Mouse (Mus musculus) brain, adult 2 months (tissue): ENCODE measurements around the gene Kansl2.
A peak's percentile ranks its signal among the peaks of the same experiment; 100 is the strongest.
"Not testable (repeated sequence)": the region's sequence is repeated elsewhere in the genome, so short reads cannot be mapped to it uniquely, and the experiment has no call there.

Experiments
- DNase-seq: peaks from one replicate; pipeline ENCODE4 v3.0.0; 2011; ENCODE audit warnings: low read depth, low spot score

The Kansl2 gene

DNA sequence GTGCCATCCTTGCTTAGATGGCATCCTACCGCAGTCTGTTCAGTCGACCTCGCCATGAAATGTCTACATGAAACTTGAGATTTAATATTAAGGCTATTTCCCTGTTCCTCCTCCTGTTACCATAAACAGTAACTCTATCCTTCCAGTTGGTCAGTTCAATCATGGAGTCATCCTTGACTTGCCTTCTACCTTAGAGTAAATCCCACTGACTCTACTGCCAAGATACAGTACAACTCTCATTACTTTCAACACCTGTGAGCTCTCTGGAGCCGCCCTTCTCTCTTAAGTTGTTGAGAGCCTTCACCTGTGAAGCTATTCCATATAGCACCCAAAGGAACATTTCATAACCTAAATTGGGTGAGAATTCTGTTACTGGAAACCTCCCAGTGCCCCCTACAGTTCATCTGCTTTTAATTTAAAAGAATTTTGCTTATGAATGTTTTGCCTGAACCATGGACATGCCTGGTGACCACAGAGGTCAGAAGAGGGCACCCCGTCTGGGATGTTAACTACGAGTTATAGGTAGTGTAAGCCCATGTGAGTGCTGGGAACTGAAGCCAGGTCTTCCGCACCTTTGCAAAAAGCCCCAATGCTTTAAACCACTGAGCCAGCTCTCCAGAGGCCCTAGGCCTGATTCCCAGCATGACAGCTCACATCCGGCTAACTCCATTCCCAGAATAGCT lies 2.9 kb upstream of the Kansl2 start:
- no peak for DNase-seq

DNA sequence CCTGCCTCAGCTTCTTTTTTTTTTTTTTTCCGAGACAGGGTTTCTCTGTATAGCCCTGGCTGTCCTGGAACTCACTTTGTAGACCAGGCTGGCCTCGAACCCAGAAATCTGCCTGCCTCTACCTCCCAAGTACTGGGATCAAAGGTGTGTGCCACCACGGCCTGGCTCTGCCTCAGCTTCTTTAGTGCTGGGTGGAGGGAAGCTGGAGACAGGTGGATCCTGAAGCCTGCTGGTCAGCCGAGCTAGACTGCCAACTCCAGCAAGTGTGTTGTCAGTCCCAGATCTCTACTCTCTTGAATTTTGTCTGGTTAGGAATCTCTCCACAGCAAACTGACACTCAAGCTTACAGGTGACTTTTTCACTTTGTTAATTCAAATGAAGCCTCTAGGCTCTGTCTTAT lies 1.9 kb upstream of the Kansl2 start:
- DNase-seq: no peak

DNA sequence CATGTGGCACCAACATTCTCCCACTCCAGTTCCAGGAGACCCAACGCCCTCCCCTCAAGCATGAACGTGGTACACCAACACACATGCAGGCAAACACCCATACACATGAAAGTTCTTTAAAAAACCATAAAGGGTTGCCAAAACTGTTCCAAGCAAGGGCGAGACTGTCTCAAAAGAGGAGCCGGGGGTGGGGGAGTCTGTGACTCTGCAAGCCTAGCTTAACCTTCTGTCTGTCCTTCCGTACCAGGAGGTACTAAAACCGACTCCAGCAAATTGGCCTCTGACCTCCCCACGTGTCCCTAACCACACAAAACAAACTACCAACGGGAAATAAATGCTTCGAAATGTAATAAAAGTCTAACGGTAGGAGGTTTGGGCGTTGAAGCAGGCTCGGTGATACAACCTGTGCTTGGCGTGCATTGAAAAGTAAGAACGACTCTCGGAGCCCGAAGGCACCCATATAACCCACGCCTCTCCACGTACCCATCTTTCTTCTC lies 981 bp downstream of the Kansl2 start:
- DNase-seq: no peak

DNA sequence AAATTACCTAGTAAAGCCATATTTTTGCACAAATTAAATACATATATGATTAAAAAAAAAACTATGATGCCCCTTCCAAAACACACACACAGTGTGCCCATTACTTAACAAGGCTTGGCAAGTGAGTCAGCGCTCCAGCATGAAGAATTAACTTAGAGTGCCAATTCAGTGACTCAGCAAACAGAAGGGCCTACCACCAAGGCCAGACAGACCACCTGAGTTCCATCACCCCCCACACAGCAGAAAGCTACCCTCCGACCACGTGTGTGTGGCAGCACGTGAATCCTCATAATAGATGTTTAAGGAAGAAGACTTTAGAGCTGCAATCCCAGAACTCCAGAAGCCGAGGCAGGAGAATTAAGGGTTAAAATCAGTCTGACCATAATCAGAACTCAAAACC lies 1.8 kb downstream of the Kansl2 start:
- DNase-seq: peak; percentile 73

DNA sequence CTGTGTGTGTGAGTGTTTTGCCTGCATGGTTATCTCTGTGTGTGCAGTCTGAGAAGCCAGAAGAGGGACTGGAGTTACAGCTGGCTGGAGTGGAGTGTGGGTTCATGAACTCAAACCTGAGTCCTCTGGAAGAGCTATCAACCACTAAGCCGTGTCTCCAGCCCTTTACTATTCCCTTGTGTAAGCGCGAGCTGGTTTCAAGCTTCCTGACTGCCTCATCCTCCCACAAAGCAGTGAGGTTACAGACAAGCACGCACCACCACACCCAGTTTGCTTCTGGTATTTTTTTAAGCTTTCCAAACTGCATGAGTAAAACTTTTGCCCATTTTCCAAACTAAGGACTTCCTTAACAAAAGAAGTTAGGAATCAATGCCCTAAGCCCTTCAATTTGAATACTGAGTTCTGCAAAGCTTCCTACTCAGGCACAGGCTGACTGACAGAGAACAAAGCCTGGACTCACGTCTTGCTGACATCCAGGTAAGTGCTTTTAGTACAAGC lies 5.9 kb downstream of the Kansl2 start:
- DNase-seq: no peak

DNA sequence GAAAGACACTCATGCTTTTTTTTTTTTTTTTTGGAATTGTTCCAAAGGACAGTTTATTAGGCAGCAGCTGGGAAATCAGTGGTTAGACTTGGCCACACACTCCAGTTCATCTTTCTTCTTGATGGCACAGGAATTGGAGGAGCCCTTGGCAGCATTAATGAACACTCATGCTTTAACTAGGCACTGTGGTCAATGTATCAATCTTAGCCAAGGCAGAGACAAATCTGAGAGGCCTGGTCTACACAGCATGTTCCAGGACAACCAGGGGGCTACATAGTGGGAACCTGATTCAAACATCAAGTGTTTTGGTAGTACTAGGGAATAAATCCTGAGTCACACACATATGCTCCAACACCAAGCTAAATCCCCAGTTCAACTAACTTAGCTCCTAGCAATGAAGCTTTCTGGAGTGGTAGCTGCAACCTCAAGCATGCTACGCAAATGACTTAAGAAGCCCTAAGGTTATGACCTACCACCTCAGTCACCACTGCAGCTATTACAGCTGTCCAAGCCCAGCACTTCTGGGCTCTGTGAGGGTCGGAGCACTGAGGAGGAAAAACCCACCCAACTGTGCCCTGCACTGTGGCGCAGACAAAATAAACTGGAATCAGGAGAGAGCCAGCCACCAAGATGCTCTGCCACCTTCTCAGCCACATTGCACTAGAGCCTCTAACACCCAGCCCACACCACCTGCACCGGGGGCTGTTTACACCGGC lies 6.8 kb downstream of the Kansl2 start:
- no peak for DNase-seq

DNA sequence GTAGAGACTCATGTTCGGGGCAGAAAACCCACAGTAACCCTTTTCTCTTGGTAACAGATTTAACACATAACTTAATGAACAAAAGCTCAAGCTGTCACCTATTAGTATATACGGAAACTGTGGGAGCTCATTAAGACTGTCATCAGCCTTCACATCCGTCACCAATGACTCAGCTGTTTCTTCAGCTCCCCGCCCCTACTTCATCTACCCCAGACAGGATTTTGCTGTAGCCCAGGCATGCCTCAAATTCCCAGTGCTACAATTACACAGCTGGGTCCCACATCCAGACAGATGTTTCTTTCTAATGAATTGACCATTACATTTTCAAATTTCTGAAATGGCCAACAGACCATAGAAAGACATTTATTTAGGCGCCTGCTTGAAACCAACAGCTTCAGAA lies 8.0 kb downstream of the Kansl2 start:
- peak; percentile 61 for DNase-seq

DNA sequence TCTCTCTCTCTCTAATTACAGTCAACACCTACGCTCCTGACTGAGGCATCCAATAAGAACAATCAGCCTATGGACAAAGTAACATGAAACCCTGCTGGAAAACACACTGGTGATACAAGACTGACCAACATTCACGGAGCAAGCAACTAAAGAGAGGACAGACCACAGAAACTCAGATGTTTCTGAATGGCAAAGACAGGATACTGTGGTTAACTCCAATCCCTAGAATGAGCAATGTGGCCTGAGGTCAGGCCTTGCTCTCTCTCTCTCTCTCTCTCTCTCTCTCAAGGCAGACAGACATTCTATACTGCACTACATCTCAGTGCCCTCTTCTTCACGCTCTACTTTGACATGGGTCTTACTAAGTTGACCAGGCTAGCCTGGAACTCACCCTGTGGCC lies 12.8 kb downstream of the Kansl2 start:
- DNase-seq: no peak

DNA sequence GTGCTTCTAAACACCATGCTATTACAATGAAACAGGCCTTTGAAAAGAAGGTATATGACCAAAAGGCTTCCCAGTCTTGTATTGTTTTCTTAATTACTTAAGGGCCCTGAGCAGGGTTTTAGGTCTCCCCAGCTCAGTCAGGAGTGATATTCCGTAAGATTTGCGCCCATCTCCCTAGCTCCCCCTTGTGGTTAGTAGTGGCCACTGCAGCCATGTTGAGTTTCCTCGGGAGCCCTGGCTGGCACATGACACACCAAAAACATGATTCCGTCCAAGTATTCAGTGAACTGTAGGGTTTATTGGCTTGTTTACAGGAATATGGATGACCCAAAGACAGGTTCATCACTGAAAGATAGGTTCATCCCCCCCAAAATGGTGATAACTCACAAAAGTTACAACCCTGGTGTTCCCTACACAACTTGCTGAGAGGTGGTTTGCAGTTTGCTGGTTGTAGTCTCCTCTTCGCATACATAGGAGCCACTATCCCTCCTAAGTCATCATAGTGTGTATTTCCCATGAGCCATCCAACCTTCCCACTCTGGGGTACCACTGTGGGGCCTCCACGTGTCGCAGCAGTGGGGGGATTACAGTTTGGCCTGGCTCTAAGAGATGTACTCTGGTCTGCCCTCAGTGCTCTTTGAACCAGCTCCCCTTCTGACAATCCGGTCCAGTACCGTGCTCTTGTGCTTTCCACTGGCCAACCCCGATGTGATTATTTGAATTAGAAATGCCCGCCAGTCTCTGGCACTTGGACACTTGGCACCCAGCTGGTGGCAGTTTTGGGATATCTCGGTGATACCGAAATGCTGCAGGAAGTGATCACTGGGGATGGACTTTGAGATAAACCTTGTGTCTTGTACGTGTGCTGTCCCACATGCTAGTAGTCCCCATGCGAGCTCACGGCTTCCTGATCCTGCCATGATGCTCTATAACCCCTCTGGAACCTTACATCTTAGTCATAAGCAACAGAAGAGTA lies 16.4 kb downstream of the Kansl2 start:
- DNase-seq: peak; percentile 63

DNA sequence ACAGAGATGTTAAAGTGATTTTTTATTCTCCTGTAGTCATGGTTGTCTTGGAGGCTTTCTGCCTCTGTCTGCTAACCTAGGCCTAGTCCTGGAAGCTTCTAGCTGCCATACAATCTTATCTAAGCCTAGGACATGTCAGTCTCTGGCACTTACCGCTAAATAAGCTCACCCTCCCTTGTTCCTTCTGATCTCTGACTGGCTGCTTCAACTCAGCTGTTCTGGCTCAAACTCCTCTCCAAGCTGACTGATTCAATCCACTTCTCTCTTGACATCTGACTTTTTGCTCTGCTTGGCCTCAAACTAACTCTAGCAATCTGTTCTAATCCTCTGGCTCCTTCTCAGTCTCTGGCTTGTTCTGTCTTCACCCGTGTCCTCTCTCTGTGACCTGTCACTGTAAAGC lies 19.2 kb downstream of the Kansl2 start:
- DNase-seq: not testable (repeated sequence)

DNA sequence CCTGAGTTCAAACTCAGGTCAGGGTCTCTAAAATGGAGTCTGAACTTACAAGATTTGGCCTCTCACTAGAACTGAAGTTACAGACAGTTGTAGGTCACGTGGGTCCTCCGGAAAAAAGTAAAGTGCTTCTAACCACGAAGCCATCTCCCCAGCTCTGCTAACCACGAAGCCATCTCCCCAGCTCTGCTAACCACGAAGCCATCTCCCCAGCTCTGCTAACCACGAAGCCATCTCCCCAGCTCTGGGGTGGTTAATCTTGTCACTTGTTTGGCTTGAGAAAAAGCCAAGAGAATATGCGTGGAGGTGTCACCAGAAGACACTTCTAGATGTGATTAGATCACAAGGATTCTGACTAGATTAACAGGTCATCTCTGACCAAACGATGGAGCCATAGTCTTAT lies 19.9 kb downstream of the Kansl2 start:
- DNase-seq: no peak

DNA sequence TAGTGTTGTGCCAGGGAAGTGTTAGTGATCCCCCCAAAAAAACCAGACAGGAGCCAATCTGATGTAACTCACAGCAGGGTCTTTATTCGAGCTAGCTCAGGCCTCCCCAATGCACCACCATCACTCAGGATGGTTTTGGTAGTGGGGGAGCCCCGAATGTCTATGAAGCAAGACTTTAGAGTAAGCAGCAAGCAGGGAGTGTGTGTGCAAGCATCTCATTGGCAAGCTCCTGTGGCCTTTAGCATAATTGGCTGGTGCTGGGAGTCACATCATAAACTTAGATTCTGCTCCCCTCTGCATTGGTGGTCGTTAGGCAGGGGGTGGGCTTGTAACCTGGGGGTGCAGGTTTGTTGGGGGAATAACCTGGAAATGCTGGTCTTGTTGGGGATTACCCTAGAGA lies 20.4 kb downstream of the Kansl2 start:
- DNase-seq: not testable (repeated sequence)

DNA sequence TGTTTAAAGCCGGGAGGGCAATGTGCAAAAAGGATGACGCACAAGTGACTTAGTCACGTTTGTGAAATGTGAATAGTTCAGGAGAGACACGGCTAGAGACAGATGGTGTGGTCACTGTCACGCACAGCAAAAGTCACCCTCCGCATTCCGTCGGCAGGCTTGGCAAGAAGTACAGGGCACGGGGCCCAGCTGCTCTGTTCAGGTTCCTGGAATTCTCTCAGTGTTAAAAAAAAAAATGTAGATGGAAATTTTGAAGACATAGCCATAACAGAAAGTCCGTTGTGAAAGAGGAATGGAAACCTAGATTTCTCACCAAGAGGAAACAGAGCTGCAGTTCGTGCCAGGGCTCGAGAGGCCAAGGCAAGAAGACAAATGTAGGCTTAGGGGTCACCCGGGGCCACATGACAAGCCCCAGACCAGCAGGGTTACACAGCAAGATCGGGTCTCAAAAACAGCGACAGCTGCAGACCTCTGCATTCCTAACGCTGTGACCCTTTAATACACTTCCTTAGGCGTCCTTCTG lies 21.2 kb downstream of the Kansl2 start:
- peak; percentile 87 for DNase-seq

DNA sequence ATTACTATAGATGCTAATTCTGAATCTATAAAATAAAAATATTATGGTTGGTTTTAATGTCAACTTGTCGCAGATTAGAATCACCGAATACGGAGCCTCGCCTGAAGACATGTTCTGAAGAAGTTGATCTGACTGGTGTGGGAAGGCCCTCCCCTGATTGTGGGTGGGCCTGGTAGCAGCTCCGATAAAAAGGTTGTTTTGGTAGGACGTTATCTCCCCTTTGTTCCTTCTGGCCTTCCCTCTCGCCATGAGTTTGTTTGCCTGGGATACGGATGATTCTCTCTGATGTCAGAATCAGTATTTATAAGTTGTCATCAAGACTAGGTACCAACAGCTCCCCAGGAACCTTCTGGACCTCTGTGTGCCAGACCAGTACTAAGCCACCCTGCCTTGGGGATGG lies 21.8 kb downstream of the Kansl2 start:
- no peak for DNase-seq

DNA sequence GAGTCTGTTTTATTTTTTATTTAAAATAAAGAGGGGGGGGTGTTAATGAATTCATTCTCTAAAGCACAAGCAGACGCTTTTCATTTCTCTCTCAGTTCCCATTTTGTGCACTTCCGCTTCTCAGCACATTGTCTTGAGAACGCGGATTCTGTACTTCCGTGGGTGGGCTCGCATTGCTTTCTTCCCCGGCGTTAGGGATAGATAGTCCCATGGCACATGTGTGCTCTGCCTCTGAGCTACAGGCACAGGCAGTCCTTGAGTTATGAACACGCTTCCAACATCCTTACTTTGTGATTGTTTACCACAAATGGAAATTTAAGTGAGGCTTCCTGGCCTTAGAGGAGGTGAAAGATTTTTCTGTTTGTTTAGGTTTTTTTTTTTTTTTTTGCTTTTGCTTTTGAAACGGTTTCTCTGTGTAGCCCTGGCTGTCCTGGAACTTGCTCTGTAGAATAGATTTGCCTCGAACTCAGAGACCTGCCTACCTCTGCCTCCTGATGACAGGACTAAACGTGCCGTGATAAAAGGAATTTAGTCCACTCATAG lies 22.6 kb downstream of the Kansl2 start:
- peak; percentile 43 for DNase-seq

DNA sequence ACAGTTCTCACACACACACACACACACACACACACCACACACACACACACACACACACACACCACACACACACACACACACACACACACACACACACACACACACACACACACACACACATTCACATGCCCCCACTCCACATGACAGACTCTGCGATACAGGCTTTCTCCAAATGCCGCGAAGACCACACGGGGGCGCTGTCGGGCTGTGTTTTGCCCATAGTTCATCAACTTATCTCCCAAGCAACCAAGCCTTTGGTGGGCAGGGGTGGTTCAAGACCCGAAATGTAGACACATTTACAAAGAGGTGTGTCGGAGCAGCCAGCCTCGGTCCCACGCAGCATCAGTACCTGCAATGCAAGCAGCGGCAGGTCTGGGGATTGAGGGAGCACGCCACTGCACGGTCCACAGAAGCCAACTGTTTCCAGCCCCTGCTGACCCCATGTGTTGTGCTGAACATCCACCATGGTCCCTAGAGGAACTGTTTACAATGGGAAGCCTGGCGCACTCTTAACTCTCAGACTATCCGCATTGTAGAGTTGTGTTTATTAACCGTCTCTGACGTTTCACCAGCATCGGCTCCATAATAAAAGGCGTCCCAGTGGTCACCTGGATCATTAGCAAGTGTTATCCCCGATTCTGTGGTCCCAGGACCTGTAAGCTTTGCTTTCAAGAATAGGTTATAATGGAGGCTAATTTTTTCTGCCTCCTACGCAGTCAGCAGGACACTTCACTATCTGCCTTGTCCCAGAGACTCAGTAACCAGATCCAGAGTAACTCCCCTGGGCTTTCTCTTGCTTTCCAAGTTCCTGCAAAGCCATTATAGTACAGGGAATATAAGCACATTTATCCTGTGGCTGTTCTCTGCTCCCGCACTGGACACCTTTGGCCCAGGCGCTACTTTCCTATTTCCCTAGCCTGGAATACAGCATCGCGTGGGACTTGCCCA lies 23.4 kb downstream of the Kansl2 start:
- peak; percentile 85 for DNase-seq

DNA sequence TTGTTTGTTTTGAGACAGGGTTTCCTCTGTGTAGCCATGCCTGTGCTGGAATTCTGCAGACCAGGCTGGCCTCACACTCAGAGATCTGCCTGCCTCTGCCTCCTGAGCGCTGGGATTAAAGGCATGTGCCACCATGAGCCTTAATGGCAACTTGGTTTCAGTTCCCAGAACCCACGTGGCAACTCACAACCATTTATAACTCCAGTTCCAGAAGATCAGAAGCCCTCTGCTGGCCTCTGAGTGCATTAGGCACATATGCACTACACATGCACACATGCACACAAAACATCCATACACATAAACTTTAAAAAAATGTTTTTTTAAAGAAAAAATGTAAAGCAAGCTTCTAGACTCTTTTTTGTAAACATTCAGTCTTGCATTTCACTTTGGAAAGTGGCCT lies 24.7 kb downstream of the Kansl2 start:
- no peak for DNase-seq

DNA sequence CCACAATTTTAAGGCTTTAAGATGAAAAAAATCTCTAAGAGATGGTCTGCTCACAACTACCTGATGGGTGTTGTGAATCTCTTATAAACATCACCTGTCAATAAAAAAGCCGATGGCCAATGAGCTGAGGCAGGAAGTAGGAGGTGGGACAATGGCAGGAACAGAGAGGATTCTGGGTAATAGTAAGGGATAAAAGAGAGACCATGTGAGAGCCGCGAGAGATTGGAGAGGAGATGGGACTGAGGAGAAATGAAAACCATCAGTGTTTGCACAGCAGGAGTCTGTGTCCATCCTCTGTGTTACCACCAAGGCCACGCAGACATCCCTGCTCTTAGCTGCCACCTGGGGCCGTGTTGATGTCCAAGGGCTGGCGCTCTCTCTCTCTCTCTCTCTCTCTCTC lies 26.7 kb downstream of the Kansl2 start:
- no peak for DNase-seq

DNA sequence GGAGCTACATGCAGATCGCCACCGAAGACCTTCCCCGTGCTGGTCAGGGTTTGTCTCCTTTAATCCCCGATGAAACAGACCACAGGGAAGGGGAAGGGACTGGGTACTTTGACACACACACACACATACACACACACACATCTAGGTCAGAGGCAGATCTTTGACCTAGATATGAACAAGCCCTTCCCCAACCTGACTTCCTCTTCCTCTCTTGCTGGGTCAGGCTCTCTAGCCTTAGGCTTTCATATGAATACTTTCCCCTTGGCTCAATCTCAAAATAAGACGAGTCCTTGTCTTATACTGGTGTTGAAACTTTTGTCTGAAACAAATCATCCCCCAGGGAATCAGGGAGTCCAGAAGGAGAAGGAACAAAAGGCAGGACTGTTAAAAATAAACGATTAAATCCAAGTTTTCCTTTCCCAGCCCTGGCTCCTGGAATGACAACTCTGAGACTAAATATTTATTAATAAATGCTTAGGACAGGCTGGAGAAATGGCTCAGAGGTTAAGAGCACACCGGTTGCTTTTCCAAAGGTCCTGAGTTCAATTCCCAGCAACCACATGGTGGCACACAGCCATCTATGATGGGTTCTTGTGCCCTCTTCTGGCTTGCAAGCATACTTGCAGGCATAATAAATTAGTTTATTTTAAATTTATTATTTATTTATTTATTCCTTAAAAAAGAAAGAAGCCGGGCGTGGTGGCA lies 27.7 kb downstream of the Kansl2 start:
- DNase-seq: no peak

DNA sequence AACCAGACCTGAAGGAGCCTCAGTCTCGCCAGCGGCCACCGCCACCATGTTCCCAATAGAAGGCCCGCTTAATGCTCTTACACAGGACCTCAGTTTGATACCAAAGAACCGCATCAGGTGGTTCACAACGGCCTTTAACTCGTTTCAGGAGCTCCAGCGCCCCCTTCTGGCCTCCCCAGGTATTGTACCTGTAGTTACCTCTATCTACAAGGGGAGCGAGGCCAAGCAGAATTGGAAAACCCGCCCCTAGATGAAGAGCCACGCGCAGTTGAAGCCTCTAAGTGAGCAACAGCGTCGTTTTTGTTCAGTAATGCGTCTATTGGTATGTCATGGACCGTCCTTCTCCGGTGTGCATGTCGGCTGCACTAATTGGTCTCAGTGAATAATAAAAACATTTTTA lies 29.6 kb downstream of the Kansl2 start:
- peak; percentile 67 for DNase-seq
